Mouse (Mus musculus): ENCODE results near the gene Pspc1. TPM values are rescaled to one million over a fixed set of nuclear protein-coding genes. Genes with fewer than 3 reads are reported as not detected.

Gene Pspc1
- polyA plus RNA-seq, 1 experiment from 2014 or later: 10.1 TPM

Other genes with a start within 250 kb of the Pspc1 start
- gene Cenpj, start 202.9 kb downstream of the Pspc1 start, polyA plus RNA-seq (2015; fragmentation: Nextera tagmentation; extraction: Ambion mirVana): 4.2 and 5.5 TPM in 2 replicates
- 2.1 and 2.2 TPM in 2 replicates for gene Parp4, start 202.7 kb downstream of the Pspc1 start, polyA plus RNA-seq (2015; fragmentation: Nextera tagmentation; extraction: Ambion mirVana)
- 8.4 and 10.7 TPM in 2 replicates for gene Mphosph8, start 110.1 kb downstream of the Pspc1 start, polyA plus RNA-seq (2015; fragmentation: Nextera tagmentation; extraction: Ambion mirVana)
- gene Zmym5, start 33.4 kb upstream of the Pspc1 start, polyA plus RNA-seq (2015; fragmentation: Nextera tagmentation; extraction: Ambion mirVana): 8.6 and 9.1 TPM in 2 replicates
- gene Zmym2, start 108.3 kb upstream of the Pspc1 start, polyA plus RNA-seq (2015; fragmentation: Nextera tagmentation; extraction: Ambion mirVana): 7.6 and 7.7 TPM in 2 replicates